Mouse (Mus musculus): ENCODE results near the gene Sptbn4. TPM values are rescaled to one million over a fixed set of nuclear protein-coding genes. Genes with fewer than 3 reads are reported as not detected.
"Not testable (repeated sequence)": the region's sequence is repeated elsewhere in the genome, so short reads cannot be mapped to it uniquely, and the experiment has no call there.

The Sptbn4 gene
- under 1 TPM; 0.74 to 0.87 TPM for total RNA-seq (2021)

DNA sequence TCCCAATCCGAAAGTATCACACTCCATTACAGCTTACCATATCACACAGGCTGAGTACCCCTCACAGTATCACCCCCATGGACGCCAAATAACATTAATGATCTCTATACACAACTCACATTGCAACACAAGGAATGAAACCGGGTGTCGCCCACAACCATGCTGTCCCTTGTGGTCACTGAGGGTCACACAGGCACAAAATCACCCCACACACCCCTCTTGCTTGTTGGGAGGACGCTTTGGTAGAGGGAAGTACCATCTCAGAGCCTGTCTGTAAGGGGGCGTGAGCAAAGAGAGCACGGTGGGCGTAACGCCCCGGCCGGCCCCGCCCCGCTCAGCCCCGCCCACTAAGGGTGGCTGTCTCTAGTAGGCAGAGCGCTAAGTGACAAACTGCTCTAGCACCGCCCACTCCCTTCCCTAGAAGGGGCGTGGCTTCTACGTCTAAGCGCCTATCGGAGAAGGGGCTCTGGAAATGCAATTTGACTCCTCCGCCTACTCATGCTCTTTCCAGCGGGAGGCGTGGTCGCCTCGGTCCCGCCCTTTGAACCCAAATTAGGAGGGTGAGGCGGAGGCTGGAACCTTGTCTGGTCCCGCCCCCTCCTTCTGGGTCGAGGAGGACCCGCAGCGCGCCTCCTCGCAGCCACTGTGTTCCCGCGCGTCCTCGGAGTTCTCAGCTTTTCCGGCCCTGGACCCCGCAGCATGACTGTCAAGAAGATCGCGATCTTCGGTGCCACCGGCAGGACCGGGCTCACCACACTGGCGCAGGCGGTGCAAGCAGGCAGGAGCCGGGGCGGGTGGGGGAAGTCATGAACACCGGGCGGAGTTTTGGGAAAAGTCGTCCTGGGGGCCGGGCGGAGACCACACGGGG lies at the start of gene Sptbn4, which contains the start of gene Blvrb:
Gene Sptbn4, minus strand, starts transcription at position 268 of the 868 bp plus-strand sequence.
Gene Blvrb, plus strand, starts transcription at position 560 of the 868 bp plus-strand sequence.
- intact Hi-C loops (cut with DNase I), result loop anchor here (1.0 to 5.0 kb wide), 2 partner anchors 25 to 110 kb away; partner anchors contain the start of gene Ltbp4
- DNase-seq, result peak; percentile 99

DNA sequence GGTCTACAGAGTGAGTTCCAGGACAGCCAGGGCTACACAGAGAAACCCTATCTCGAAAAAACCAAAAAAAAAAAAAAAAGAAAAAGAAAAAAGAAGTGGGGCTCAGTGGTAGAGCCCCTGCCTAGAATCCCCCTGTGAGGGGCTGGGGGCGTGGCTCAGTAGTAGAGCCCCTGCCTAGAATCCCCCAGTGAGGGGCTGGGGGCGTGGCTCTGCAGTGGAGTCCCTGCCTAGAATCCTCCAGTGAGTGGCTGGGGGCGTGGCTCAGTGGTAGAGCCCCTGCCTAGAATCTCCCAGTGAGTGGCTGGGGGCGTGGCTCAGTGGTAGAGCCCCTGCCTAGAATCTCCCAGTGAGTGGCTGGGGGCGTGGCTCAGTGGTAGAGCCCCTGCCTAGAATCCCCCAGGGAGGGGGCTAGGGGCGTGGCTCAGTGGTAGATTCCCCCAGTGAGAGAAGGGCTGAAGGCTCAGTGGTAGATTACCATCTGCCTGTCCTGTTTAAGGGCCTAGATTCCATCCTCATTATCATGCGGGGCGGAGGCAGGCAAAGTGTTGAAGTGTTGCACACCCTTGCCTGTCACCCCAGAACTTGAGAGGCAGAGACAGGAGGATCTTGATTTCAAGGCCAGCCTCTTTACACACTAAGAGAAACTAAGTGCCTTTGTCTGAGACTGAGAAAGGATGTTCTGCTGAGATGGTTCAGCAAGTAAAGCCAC lies 47.3 kb upstream of the Sptbn4 start:
- intact Hi-C loops (cut with DNase I), result loop anchor here (5.0 kb wide), 1 partner anchor 163 kb away; no protein-coding TSS in a partner anchor
- DNase-seq, result not testable (repeated sequence)

DNA sequence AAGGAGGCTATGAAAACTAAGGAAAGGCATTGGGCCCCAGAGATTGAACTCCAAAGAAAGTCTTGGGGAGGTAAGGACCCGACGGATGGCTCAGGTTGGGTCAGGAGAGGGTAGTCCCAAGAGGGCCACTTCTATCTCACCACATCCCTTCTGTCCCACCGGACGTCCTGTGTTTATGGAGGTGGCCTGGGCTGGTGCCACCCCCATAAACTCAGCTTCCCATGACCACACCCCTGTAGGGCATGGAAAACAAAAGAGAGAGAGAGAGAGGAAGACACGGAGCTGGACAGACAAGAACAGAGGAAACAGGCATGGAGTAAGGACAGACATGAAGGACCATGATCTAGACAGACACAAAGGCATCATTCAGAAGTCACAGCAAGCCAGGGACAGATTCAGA lies 46.0 kb upstream of the Sptbn4 start:
- intact Hi-C loops (cut with DNase I), result loop anchor here (5.0 kb wide), 1 partner anchor 161 kb away; no protein-coding TSS in a partner anchor

DNA sequence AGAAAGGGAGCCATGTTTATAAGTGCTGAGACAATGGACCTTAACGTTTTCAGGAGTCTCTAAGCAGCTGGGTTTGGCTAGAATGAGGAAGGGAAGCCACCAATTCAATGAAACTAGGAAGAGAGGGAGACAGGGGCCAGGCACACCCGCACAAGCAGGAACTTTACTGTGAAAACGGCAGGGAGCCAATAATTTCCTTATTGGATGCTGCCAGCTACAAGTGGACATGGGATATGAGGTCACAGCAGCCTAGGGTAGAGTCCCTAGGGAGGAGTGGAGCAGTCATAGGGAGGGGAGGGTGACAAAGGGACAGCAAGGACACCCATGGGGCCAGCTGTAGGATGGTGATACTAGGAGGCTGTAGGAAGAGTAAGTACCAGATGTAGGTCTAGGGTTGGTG lies 45.5 kb upstream of the Sptbn4 start:
- no peak for DNase-seq
- intact Hi-C loops (cut with DNase I), result loop anchor here (5.0 kb wide), 1 partner anchor 161 kb away; no protein-coding TSS in a partner anchor

More for the DNA sequence above, 46.0 kb upstream of the Sptbn4 start:
- DNase-seq, result no peak

DNA sequence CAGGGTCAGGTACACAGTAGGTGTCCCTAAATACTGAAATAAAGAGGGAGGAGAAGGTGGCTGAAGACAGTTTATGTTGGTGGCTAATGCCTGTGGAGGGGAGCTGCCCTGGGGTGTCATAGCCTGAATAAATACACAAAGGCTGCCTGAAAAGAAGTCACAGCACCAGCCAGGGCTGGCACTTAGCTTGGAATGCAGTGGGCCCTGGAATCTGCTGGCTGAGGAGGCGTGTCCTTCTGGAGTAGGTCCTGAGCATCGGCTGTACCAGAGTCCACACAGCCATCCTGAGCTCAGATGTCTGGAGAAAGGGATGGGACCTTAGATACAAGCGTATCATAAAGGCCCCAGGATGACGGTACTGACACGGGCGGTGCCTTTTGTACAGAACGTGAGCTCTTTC lies 44.4 kb upstream of the Sptbn4 start:
- peak; percentile 52 to 62 for DNase-seq
- intact Hi-C loops (cut with DNase I), result loop anchor here (5.0 kb wide), 1 partner anchor 160 kb away; no protein-coding TSS in a partner anchor

DNA sequence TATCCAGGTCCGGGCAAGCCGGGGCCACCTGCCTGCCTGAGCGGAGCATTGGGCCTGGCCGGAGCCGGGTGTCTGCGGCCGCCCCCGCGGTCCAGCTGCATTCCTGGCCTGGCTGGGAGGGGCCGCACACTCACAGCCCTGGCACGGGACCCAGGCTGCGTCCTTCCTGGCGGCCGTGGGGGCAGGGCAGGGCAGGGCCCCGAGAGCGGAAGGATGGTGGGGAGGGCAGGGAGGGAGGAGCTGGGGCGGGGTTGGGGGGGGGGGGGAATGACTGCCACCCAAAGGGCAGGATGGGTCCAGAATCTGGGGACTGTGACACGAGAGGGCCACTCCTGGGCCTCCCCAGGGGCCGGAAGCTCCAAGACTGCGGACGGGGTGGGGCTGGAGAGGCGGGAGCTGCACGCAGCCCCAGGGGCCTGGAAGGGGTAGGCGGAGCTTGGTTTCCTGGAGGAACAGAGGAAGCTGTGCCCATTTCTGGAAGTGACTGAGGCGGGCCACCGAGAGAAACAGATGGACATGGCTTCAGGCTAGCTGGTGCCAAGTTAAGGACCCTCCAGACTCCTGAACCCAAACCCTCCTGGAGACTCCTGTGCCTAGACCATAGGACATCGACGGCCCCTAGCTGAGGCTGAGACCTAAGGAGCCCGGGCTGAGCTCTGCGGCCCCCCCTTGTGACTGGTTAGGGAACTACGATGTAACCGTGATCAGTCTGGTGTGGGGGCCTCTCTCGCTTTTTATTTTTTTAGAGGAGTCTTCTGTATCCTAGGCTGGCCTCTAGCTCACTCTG lies 43.2 kb upstream of the Sptbn4 start:
- DNase-seq, result peak; percentile 96
- intact Hi-C loops (cut with DNase I), result loop anchor here (5.0 kb wide), 1 partner anchor 158 kb away; no protein-coding TSS in a partner anchor

DNA sequence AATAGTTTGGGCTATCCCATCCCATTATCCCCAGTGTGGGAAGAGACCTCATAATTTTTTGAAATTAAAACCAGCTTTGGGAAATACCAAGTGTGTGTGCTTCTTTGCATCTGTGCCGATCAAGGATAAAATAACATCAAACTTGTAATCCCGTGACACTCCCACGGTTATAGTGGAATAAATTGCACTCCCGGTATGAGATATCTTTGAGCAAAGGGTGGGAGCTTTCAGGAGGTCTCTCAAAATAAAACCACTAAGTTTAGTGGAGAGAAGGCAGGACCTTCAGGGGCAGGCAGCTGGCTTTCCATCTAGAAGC lies 42.7 kb upstream of the Sptbn4 start:
- intact Hi-C loops (cut with DNase I), result loop anchor here (5.0 kb wide), 1 partner anchor 158 kb away; no protein-coding TSS in a partner anchor
- DNase-seq, result no peak

DNA sequence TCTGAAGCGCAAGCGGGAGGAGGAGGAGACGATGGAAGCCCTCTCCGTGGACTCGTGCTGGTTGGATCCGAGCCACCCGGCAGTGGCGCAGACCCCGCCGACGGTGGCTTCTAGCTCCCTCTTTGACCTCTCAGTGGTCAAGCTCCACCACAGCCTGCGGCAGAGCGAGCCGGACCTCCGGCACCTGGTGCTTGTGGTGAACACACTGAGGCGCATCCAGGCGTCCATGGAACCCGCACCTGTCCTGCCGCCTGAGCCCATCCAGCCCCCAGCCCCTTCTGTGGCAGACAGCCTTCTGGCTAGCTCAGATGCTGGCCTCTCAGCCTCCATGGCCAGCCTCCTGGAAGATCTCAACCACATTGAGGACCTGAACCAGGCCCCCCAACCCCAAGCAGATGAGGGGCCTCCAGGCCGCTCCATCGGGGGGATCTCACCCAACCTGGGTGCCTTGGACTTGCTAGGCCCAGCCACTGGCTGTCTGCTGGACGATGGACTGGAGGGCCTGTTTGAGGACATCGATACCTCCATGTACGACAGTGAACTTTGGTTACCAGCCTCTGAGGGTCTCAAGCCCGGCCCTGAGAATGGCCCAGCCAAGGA lies 41.9 kb upstream of the Sptbn4 start:
- DNase-seq, result no peak
- intact Hi-C loops (cut with DNase I), result no loop called here

DNA sequence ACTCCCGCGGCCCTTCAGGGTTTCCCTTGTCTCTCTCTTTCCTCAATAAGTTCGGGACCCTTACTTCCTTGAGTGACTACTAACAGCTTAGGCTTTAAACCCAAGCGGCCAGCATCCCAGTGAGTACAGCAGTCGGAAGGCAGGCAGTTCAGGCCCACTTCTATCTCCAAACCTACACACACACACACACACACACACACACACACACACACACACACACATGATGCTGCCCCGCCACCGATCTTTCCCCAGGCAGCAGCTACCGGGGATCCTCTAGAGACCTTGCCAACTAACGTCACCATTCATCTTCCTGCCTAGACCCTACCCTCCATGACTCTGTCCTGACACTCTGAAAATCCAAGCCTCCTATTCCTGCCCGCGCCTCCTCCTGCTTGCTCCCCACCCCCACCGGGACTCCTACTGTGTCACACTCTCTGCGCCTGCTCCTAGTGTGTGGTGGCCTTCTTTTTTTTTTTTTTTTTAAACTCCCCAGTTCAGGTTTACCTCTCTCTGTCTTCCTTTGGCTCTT lies 40.3 kb upstream of the Sptbn4 start:
- intact Hi-C loops (cut with DNase I), result no loop called here
- peak; percentile 82 to 85 for DNase-seq

DNA sequence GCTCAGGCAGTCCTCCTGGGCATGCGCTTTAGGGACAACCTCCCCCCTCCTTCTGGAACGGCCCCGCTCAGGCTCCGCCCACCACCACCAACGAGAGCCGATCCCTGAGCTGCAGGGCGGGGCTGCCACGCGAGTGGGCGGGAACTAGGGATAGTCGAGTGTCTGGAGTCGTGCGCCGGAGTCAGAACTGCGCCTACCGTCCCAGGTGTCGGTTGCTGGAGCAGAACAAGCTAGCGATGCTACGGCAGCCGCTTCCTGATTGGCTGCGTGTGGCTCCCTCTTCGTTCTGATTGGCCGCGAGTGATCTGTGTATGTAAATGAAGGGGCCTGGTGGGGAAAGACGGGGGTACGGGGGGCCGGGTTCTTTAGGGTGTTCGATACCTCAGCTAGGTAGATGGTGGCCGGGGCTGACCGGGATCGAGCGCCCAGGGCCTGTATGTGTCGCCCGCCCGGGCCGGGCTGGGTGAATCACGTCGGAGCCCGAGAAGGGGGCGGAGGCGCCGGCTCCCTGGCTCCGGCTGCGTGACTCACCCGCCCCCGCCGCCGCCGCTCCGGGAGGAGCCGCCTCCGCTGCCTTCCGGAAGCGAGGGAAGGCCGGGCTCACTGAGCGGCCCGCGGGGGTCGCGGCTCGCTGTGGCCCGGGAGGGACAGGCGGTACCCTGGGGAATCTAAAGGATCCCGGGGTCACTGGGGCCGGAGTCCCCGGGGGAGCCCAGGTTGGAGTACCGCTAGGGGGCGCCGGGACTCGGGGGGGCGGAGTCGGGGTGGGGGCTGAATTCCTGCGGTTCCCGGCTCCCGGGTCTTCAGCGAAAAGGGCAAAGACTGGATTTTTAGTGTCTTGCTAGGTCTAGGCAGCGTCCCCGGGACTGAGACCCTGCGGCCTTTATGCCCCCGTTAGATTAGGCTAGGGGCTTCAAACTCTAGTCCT lies 39.5 kb upstream of the Sptbn4 start, which contains the start of gene Sertad1:
Gene Sertad1, plus strand, starts transcription at position 141 of the 928 bp plus-strand sequence.
- intact Hi-C loops (cut with DNase I), result no loop called here
- DNase-seq, result peak; percentile 100

DNA sequence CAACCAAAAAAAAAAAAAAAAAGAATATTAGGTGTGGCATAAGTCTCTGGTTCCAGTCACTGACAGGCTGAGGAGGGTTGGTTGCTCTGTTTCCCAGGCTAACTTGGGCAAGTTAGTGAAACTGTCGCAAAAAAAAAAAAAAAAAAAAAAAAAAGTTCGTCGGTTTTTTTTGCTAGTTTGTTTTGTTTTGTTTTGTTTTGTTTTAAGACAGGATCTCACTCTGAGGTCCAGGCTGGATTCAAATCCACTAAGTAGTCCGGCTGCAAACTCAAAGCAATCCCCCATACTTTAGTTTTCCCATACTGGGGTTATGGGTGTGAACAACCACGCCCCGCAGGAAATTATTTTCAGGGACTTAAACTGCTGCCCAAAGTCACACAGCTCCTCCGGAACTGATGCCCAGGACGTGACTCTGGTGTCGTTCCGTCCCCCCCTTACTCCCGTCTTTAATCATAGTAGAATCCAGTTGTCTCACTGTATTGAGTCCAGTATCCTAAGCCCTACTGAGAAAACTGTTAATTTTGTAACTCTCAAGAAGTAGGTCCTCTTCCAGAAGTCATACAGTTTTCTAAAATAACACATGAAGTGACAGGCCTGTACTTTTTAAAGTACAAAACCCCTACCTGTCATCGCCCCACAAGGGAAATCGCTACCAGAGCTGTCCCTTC lies 38.8 kb upstream of the Sptbn4 start:
- peak in 1 of 2 experiments; percentile 63 for DNase-seq
- intact Hi-C loops (cut with DNase I), result no loop called here

DNA sequence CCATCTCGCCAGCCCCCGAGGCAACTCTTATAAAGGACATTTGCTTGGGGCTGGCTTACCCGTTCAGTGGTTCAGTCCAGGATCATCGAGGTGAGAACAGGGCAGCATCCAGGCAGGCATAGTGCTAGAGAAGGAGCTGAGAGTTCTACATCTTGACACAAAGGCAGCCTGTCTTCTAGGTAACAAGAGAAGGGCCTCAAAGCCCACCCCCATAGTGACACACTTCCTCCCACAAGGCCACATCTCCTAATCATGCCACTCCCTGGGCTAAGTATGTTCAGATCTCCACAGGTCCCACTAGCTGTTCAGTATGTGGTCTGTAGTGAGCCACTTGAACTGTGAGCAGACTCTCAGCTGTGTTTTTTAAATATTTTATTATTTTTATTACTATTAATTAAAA lies 36.4 kb upstream of the Sptbn4 start:
- DNase-seq, result no peak
- intact Hi-C loops (cut with DNase I), result no loop called here

DNA sequence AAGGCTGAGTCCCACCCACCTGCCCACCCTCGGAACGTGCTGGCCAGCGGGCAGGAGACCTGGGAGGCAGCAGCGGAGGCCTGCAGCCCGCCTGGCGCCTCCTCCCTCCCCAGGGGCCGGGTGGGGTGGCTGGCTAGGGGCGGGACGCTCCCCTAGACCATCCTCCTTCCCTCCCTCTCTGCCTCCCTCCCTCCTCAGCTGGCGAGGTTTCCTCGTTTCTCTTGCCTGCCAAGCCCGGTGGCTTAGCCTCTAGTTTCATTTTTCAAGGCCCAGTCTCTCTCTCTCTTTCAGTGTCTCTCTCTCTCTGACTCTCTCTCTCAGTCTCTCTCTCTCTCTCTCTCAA lies 34.1 kb upstream of the Sptbn4 start:
- peak; percentile 93 to 94 for DNase-seq
- intact Hi-C loops (cut with DNase I), result no loop called here

DNA sequence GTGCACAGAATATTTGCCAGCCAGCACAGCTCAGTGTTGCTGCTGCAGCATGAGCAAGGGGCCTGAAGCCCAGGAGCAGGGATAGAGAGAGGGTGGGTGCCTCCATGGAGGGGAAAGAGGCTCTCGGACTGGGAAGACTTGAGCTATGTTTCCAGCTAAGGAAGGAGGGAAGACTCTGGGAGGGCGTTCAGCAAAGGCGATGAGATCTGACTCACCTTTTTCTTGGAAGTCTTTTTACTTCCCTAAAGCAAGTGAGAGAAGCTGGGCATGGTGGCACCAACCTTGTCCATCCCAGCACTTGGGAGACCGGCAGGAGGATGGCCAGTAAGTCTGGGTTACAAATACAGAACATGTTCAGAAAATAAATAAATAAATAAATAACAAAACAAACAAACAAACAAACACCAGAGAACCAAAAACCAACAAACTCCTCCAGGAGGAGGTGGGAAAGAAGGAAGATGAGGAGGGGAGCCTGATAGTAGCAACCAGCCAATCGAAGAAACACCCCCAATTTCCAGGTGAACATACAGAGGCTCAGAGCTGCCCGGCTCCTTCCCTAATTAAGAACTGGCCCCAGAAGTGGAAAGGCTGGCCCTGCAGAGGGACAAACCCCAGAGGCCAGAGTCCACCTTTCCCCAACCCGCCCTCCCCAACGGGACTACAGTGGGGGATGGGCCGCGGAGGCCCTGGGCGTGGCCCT lies 33.6 kb upstream of the Sptbn4 start:
- no peak for DNase-seq
- intact Hi-C loops (cut with DNase I), result no loop called here

DNA sequence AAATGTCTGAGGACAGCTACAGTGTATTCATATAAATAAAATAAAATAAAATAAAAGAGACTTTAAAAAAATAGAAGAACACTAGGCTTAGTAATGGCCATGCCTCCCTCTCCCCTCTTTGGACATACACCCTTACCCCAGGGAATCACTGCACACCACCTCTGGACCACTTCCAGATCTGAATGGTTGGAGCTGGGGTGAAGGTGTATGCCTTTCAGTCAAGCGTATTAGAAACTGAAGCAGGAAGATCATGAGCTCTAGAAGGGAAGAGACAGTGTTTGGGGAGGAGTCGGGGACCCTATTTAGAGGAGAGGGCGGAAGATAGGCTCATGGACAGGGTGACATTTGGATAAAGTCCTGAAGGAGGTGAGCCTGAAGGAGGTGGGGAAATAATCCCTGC lies 33.0 kb upstream of the Sptbn4 start:
- no peak for DNase-seq
- intact Hi-C loops (cut with DNase I), result no loop called here

DNA sequence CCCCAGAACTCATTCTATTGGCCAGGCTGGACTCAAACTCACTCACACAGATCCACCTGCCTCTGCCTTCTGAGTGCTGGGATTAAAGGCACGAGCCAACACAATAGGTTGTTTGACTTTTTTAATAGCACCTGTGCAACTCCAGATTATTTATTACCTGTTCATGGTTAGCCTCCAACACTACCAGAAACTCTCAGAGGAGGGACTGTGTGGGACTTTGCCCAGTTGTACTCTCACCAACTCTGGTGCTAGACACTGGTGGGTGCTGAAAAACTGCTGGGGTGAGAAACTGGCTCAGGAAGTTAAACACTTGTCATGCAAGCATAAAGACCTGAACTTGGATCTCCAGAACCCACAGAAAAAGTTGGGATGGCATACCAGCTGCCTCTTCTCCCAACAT lies 32.3 kb upstream of the Sptbn4 start:
- intact Hi-C loops (cut with DNase I), result loop anchor here (10.0 kb wide), 1 partner anchor 315 kb away; the partner anchor contains the start of gene Egln2
- DNase-seq, result no peak

DNA sequence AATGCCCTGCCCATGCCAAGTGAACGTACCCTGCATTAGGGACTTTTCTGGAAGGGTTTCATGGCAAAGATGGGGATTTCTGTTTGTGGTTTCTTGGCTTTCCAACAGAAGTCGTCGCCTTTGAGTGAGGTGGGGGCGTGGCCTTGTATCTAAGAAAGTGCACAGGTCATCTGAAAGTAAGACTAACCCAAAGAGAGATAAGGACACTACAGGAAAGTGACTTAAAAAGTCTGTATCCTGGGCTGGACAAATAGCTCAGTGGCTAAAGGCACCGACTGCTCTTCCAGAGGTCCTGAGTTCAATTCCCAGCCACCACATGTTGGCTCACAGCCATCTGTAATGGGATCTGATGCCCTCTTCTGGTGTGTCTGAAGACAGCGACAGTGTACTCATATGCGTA lies 31.1 kb upstream of the Sptbn4 start:
- no peak for DNase-seq
- intact Hi-C loops (cut with DNase I), result loop anchor here (10.0 kb wide), 1 partner anchor 314 kb away; the partner anchor contains the start of gene Egln2

Measured in heart, postnatal 10 days (tissue).